Mouse (Mus musculus) cerebellum, postnatal 25 days (tissue): ENCODE data around the gene Pkib.
A peak's percentile ranks its signal among the peaks of the same experiment; 100 is the strongest.

Experiments used
- DNase-seq, 2 experiments: peaks; one replicate each; pipeline ENCODE4 v3.0.0; 2021; ENCODE audit warnings: mixed read lengths in 2 of 2

The Pkib gene

DNA sequence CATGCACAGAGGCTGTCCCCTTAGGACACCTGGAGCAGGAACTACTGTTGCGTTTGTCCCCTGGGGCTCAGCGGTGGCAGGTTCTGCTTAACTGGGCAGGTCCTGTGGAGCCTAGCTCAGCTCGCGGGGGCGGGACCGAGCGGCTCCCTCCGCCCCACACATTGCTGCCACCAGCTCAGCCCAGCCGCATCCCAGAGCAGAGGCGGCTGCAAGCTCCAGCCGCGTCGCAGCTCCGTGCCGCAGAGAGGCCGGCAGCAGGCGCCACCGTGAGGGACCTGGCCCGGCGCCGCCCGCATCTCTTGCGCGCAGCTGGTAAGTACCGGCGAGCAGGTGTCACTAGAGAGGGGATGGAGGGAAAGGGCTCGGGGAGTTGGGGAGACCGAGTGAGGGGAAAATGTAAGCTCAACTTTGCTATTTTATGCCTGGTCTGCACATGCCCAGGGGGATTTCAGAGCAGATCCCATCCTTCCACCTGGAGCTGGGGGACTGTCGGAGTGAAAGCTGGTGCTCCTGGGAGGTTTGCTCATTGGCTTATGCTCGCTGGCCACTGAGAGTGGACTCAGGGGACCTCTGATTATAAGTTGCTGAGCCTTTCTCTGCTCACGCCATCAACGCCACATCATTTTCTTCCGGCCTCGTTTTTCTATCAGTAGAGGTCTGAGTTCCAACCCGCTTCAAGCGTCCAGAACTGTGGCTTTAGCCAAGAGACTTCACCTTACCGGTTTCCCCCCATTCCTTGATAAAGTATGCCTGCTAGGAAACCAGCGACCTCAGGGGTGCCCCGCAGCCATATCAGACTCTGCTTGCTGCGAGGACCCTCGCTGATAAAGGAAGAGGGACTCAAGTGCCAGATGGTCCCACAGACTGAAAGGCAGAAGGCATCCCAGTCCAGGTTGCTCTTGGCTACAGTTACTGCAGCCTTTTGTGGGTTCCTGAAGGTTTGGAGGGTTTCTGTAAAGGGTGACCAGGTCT lies at the start of gene Pkib:
Pkib (plus strand) TSS at position 86 of the 972 bp plus-strand sequence.
- peak; percentile 87 to 89 for DNase-seq

DNA sequence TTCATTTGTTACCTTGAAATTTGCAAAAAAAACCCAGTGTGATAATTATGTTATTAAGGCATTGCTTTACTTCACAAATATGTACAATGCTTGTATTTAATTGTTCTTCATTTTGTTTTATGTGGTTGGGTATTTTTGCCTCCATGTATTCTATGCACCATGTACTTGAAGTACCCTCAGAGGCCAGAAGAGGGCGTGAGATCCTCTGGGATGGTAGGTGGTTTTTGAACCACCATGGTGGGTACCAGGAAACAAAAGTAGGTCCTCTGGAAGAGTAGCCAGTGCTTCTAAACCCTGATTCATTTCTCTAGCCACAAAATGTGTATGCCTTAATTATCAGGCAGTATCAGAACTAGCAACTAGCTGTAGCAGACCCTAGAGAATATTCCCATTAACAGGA lies 47.9 kb upstream of the Pkib start:
- peak in 1 of 2 experiments; percentile 28 for DNase-seq

DNA sequence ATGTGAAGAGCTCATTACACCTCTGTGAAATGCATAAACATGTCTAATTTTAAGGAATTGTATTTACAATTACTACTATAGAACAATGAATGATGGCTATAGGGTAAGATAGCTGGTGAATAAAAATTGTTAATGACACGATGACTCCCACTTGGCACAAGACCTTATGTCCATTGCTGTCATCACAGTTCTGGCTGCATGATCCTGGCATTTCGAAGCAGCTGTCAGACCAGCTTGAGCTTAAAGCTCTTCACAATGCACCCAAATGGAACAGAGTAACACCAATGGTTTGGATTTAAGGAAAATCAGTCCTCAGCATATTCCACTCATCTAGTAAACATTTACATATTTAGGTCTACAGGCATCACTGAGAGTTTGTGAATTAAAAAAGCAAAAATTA lies 37.5 kb upstream of the Pkib start:
- no peak for DNase-seq

DNA sequence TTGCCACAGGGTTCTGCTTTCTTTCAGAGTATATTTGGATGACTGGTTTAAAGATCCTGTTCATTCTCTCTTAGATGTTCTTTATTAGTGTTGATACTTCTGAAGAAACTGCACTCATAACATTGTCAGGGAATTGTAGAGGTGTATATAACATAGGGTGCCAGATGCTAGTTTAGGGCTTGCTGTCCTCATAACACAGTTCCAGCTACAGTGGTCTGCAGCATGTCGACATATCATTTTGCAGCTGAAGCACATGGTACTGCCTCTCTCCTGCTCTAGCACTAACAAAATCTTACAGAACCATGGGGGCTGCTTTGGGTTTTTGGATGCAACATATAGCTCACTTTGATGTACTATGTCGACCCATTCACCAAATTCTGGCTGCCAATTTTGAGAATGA lies 34.6 kb upstream of the Pkib start:
- DNase-seq: no peak

DNA sequence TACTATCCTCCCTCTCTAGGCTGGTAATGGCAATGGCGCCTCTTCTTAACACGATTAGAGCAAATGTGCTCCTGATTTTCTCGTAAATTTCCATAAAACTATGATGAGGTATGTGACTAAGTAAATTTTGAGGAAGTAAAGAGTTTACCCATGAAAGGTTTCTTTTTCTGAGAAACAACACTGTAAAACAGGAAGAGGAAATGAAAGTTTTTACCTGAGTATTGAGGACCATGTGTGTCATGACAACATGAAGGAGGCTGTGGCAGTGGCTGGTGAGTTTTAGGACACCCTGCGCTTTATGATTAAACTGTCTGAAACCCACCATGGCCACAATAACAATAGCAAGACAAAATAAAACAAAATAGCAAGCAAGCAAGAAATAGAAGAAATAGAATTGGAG lies 28.8 kb upstream of the Pkib start:
- no peak for DNase-seq

DNA sequence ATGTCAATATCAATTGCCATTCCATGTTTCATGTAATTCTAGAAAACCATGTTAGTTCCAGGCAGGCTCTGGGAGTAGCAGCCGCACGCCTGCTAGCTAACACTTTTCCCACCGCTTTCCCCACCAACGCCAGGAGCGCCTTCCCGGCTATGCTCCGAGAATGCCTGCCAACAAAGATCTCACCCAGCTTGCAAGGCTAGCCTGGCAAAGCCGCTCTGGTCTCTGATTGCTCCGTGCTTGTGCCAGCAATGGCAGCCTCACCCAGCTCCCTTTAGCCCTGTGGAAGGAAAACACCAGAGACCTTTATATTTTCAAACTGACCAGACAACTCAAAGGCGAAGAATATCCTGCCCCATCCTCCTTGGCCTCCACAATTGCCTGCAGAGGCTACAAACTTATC lies 8.5 kb upstream of the Pkib start:
- DNase-seq: peak; percentile 73 to 85

DNA sequence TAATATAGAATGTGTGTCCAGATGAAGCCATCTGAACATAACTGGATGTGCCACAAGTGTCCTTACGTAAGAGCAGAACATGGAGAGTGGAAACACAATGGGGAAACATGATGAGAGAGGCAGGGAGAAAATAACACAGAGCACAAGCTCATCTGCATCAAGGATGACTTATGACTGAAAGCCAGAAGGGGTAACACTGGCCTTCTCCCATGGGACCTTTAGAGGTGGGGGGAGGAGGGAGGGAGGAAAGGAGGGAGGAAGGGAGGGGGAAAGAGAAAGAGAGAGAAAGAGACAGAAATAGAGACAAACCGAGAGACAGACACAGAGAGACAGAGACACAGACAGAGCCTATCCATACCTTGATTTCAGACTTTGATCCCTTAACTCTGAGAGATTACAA lies 4.0 kb upstream of the Pkib start:
- no peak for DNase-seq

DNA sequence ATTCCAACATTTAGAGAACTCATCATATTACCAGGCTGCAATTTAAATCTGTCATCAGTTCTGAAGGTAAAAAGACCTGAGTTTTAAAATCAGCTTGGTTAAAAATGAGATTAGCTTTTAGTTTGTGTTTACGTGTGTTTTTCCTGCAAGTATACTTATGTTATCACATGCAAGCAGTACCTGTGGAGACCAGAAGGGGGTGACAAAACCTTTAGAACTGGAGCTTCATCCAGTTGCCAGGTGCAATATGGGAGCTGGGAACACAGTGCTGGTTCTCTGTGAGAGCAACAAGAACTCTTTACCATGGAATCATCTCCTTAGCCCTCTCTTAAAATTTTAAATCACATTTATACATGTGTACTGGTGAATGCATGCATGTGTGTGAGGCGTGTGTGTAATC lies 1.2 kb upstream of the Pkib start:
- DNase-seq: peak in 1 of 2 experiments; percentile 38

DNA sequence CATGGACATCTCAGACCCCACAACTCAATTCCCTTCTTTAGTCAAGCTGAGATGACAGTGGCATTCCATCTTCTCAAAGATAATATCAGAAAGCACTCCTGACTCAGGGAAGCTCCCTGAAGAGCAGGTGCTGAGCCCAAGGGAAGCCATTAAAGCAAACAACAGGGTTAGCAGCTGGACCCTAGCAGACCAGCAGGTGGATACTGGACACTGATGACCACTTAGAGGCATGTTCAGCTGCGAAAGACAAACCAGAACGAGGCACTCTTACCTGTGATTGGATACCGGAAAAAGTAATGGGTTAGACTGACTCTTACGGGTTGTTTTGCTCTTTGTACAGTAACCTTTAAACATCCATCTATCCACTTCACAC lies 1.1 kb downstream of the Pkib start:
- peak in 1 of 2 experiments; percentile 61 for DNase-seq

DNA sequence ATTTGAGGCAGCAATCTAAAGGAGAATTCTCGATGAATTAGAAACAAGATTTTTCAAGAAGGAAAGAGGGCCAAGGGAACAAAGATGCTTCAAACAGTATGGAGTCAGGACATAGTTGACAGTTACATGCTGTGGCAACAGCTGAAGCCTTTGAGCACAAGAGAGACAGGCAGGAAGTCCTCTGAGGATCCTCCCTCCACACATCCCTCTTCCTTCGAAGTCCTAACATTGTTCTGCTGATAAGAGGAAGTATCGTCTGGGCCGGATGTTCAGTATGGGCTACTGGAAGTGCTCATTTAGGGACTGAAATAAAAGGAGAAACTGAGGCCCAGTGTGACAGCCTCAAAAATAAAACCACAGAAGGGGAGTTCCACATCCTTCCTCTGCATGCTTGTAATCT lies 5.2 kb downstream of the Pkib start:
- peak in 1 of 2 experiments; percentile 28 for DNase-seq

DNA sequence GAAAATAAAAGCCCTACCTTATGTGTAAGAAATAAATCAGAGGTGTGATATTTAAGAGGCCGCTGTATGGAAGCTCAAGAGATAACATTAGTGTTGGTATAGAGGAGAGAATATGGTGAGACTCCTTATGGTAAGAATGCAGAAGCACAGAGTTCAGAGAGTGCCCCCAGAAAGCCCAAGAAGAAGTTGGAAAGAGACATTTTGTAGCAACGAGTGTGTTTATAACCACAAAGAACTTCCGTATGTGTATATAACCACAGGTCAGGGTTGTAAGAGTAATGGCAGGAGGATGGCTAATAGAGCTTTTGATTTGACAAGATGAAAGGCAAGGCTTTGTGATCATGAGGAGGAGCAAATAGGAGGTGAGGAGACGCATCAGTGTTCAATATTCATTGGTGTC lies 6.5 kb downstream of the Pkib start:
- no peak for DNase-seq

DNA sequence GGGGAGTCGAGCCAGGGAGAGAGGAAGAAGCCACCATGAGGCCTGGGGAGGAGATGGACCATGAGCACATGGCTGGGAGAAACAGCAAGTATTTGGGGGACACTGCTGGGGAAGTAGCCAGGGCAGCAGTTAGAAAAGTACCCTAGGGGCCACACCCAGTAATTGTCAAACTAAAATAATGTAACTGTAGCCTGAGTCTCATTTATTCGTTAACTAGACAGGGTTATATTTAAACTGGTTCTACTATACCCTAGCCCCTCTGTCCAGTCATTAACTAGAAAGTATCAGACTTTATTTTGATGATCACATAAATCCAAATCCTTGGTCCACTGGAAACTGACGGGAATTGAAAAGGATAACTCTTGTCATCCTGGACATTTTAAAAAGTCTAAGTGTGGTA lies 7.8 kb downstream of the Pkib start:
- no peak for DNase-seq

DNA sequence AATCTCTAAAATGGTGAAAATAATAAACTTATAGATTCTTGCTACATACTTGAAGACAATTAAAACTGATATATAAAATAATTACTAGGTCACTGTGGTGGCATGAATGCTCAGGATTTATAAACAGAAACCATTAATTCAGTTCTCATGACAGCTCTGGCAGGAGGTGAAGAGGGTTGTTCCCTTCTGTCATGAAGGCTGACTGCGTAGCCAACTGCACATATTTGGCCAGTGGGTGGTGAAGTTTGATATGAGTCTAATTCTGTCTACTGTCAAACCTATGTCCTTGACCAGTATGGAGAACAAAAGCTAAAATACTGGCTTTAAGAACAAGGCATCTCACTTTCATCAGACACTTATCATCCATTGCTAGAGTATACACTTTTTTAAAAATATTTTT lies 21.5 kb downstream of the Pkib start:
- peak; percentile 40 to 54 for DNase-seq

DNA sequence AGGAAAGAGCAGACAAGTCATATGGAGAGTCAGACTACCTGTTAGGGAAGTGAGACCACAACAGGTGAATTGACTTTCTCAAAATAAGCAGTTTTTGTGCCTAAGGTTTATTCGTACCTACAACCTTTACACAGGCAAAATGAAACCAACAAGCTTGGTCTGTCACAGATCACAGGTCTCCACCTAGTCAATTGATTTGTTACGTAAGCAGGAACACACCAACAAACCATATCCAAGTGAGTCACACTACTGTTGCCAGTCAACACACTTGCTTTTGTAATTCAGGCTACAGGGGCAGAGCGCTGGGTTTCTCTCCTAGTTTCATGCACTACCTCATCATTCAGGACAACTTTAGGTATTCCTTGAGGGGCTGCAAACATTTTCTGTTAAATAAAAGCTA lies 28.7 kb downstream of the Pkib start:
- no peak for DNase-seq

DNA sequence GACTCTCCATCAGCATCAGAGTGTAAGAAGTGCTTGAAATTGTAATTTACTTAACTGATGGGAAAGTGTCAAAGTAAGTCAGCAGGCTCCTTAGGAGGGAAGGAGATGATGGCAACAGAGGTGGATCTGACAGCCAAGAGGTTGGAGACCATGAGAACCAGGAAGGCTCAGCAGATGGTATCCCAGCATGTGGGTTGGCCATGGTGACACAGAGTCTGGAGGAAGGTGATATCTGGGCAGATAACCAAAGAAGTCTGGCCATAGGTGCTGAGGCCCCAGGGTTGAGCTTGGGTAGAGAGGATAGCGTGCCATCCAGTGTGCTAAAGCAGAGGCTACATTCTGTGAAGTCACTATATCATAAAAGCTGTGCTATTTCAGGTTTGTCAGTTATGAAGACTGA lies 32.0 kb downstream of the Pkib start:
- peak; percentile 98 for DNase-seq

DNA sequence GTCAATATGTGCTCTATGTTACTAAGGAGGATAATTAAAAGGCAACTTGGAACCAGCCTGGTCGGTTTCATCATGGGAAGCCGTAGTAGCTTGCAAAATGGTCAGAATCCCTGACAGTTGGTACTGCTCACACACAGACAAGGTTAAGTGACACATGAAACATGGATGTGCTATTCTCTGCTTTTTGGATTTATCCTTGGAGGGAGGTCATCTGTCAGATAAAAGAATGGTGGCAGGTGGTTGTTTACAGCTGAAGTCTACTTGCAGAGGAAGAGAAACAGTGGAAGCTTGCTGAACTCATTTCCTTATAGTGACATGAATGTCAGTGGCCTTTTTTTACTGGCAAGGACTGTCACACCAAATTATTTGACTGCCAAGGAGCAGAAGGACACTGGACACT lies 32.5 kb downstream of the Pkib start:
- peak; percentile 32 to 51 for DNase-seq

DNA sequence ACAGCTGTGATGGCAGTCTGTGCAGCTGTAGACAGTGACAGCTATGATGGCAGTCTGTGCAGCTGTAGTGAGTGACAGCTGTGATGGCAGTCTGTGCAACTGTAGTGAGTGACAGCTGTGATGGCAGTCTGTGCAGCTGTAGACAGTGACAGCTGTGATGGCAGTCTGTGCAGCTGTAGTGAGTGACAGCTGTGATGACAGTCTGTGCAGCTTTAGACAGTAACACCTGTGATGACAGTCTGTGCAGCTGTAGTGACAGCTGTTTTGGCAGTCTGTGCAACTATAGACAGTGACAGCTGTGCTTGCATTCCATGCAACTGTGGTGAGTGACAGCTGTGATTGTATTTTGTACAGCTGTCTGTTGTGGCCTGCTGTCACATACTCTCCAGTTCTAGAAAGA lies 44.0 kb downstream of the Pkib start:
- no peak for DNase-seq

DNA sequence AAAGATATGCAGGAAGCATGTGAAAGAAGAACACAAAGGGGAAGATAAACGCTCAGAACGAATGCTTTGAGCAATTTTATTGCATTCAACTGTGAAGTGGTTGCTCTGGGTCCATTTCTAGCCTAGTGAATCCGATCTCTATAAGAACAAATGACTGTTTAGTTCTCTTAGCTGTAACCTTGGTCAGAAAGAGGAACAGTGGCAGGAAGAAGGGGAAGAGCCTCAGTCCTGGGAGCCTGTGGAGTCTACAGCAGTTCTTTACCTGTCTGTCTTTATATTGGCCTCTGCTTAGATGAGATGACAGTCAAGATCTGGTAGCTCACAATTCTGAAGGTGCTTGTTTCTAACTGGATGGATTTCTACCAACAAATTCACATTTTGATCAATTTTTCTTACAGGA lies 56.2 kb downstream of the Pkib start:
- DNase-seq: no peak

DNA sequence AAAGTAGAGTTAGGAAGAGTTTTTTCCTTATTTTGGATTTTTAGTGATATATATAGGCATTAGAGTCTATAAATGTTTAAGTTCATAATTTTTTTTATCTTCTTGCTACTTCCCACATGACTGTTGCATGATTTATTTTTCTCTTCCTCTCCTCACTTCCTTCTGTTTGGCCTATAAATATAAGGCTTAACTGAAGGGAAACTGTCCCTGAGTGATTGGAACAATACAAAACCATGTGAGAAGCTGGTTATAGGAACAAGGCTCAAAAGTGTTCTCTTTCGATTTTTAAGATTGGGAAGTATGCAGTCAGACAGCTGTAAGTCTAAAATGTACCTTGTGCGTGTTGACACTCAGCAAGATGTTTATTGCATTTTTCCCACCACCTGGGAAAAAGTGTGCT lies 58.4 kb downstream of the Pkib start:
- no peak for DNase-seq

DNA sequence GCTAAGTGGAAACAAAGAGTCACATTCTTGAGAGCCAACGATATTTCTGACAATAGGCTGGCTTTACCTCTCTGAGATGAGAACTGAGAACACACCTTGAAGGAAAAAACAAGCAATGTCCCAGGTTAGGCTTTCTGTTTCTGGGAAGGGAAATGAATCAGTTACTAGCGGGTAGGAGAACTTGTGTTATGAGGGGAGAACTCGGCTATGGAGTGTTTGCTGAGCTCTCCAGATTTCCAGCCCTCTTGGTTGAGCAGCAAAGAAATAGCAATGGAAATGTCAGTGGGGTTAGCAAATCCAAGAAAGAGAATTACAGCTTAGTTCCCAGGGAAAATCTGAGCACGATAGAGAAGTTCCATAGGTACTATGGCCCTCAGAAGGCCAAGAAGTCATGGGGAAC lies 70.5 kb downstream of the Pkib start:
- DNase-seq: no peak

DNA sequence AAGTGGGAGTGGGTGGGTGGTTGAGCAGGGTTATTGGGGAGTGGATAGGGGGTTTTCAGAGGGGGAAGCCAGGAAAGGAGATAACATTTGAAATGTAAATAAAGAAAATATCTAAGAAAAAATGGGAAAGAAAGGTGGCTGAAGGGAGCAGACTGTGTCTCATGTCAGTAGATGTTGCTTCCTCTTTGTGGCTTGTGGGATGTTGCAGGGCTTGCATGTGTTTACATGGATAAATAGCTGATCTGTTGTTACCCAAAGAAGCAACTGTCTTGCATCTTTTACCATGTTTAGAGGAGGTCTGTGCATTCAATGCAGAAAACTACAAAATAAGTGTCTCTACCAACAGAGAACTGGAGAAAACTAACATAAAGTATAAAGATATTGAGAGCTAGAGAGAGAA lies 89.3 kb downstream of the Pkib start:
- no peak for DNase-seq

DNA sequence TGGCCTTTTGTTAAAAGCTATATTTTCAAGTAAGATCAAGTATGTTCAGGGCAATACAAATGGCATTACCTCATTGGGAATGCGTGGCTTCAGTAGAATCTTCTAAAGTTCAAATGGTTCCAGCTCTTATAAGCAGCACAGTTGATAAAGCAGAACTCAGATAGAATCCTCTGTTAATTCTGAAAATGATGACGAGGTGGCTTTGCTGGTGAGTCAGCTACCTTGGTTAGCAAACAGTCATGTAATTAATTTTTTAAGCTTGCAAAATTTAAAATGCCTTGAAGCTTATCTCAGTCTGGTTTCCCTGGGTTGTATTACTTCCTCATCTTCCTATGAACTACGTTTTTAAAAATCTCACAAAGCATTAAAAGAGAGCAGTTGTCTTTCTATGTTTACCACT lies 90.6 kb downstream of the Pkib start:
- DNase-seq: no peak

DNA sequence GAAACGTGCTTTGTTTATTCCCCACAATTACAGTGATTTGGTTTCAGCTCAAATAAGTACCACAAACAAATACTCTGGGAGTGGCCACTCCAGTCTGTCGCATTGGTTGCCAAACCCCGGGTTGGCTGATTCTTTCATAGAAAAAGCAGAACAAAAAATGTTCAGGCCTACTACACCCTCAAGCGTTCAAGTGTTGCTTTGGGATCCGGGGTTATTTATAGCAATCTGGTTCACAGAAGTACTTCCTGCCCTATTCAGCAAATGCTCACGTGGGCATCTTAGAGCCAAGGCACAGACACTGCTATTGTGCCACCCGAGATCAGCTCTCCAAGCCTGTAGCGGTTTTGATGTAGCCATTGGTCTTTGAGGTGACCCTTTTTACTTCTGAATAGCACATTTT lies 95.9 kb downstream of the Pkib start:
- DNase-seq: peak; percentile 5 to 14

DNA sequence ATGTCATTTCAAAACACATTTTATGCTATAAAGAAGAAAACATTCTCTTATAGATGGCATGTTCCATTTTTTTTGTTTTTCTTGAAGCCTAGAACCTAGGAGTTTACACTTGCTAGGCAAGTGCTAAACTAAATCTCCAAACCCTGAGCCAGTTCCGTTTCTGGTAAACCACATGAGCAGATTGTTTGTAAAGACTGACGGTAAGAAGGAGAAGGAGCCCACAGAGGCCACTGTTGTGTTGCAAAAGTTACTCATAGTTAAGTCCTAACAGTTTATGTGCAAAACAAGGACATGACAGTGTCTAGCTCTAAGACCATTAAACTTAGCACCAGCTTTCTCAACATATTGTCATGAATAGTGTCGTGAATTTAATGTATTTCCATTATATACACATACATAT lies 99.9 kb downstream of the Pkib start:
- DNase-seq: no peak

DNA sequence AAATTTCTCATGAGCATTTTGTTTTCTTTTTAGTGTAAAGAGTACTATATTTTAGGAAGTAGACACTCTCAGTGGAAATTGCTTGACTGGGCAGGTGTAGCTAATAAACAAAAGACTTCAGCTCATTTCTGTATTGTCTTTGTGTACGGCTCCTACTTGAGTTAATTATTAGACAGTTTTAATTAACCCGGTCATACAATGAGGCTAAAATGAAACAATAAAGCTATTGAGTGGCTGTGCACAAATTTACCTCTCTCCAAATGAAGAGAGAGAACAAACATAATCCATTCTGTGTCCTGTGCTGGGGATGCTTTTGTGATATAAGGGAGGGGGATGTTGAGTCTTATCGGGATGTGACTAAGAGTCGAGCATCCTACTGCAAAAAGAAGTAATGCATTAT lies 109.0 kb downstream of the Pkib start:
- DNase-seq: no peak
